Mouse (Mus musculus) liver, embryonic 14.5 days (tissue): ENCODE results near the gene March5. TPM values are rescaled to one million over a fixed set of nuclear protein-coding genes. Genes with fewer than 3 reads are reported as not detected.

Source experiments
- ATAC-seq: fragments of 200-750 bp; cut with Nextera tagmentation; 2 replicates; pipeline ENCODE4 v1.8.0; 2017; ENCODE audit warnings: moderate number of reproducible peaks, mild to moderate bottlenecking, moderate library complexity; ENCODE audit not compliant: insufficient read depth
- DNase-seq, 3 experiments: peaks; one replicate each; pipeline ENCODE4 v3.0.0-alpha.2; 2012 to 2013; ENCODE audit warnings: low read depth in 3 of 3, low spot score in 3 of 3
- H3K27ac ChIP-seq: fragments of 300-500 bp; sonication (generic); 2 replicates; pipeline ENCODE4 v1.5.1; 2014; ENCODE audit warnings: moderate library complexity, mild to moderate bottlenecking, control low read depth, inconsistent platforms
- H3K27me3 ChIP-seq: fragments of 300-500 bp; sonication (generic); 2 replicates; pipeline ENCODE4 v1.6.1; 2014; ENCODE audit warnings: mild to moderate bottlenecking, low read length, moderate library complexity; ENCODE audit not compliant: control insufficient read depth, insufficient read depth
- H3K36me3 ChIP-seq: fragments of 300-500 bp; sonication (generic); replicated peaks from 2 replicates; pipeline ENCODE4 v1.6.1; 2014; ENCODE audit warnings: low read depth; ENCODE audit not compliant: control insufficient read depth, insufficient read depth
- H3K4me1 ChIP-seq, 2 experiments: fragments of 200-500 bp in 1 of 2; fragments of 300-500 bp in 1 of 2; sonication (generic) in 1 of 2; replicated peaks; 2 replicates each; pipeline ENCODE4 v1.6.1; 2012 to 2014; ENCODE audit warnings: antibody characterized with exemption in 1 of 2, inconsistent platforms in 1 of 2, low read length in 1 of 2; ENCODE audit not compliant: control insufficient read depth in 2 of 2, insufficient read depth in 2 of 2
- H3K4me2 ChIP-seq: fragments of 300-500 bp; sonication (generic); 2 replicates; pipeline ENCODE4 v1.6.1; 2014; ENCODE audit warnings: low read depth, mild to moderate bottlenecking, control low read depth, moderate library complexity
- H3K4me3 ChIP-seq, 2 experiments: fragments of 200-500 bp in 1 of 2; fragments of 300-500 bp in 1 of 2; sonication (generic) in 1 of 2; 2 replicates each; pipeline ENCODE4 v1.5.1; 2012 to 2014; ENCODE audit warnings: low read depth in 2 of 2, low read length in 2 of 2, mild to moderate bottlenecking in 2 of 2, control low read depth in 1 of 2, inconsistent platforms in 1 of 2, moderate library complexity in 1 of 2; ENCODE audit not compliant: insufficient read depth in 1 of 2
- H3K9ac ChIP-seq: fragments of 300-500 bp; sonication (generic); replicated peaks from 2 replicates; pipeline ENCODE4 v1.6.1; 2014; ENCODE audit warnings: mild to moderate bottlenecking, control low read depth, moderate library complexity
- H3K9me3 ChIP-seq: fragments of 300-500 bp; sonication (generic); 2 replicates; pipeline ENCODE4 v1.6.1; 2016; ENCODE audit warnings: low read length, mixed read lengths; ENCODE audit not compliant: control insufficient read depth
- CTCF ChIP-seq: IDR thresholded peaks from 2 replicates; pipeline ENCODE4 v1.5.1; 2016; ENCODE audit warnings: antibody characterized with exemption, low read depth, control low read depth
- EP300 ChIP-seq: IDR thresholded peaks from 2 replicates; pipeline ENCODE4 v1.6.1; 2016; ENCODE audit warnings: antibody characterized with exemption, low read depth
- WGBS: fragments of 180-500 bp; shearing (Covaris S2); extraction: QIAGEN DNeasy Blood & Tissue Kit; methylation state at CpG from one replicate; pipeline ENCODE4 v1.1.7; 2014; ENCODE audit not compliant: insufficient replicate concordance; 5-methylcytosine and 5-hydroxymethylcytosine counted together
- polyA plus RNA-seq, 2 experiments: library from polyadenylated mRNA; depleted of rRNA in 1 of 2; stranded (reverse) in 1 of 2; unstranded in 1 of 2; fragments of >200 nt; fragmentation: Nextera tagmentation in 1 of 2; extraction: Ambion mirVana in 1 of 2; gene quantifications; 2 replicates each; pipeline versions ENCODE4 v1.2.1 to v1.2.3; 2012 to 2014

Gene March5
- polyA plus RNA-seq (2012; rRNA removed) (40.9 and 69.6 TPM in 2 replicates), polyA plus RNA-seq (2014; fragmentation: Nextera tagmentation; extraction: Ambion mirVana) (145 and 153 TPM in 2 replicates)

DNA sequence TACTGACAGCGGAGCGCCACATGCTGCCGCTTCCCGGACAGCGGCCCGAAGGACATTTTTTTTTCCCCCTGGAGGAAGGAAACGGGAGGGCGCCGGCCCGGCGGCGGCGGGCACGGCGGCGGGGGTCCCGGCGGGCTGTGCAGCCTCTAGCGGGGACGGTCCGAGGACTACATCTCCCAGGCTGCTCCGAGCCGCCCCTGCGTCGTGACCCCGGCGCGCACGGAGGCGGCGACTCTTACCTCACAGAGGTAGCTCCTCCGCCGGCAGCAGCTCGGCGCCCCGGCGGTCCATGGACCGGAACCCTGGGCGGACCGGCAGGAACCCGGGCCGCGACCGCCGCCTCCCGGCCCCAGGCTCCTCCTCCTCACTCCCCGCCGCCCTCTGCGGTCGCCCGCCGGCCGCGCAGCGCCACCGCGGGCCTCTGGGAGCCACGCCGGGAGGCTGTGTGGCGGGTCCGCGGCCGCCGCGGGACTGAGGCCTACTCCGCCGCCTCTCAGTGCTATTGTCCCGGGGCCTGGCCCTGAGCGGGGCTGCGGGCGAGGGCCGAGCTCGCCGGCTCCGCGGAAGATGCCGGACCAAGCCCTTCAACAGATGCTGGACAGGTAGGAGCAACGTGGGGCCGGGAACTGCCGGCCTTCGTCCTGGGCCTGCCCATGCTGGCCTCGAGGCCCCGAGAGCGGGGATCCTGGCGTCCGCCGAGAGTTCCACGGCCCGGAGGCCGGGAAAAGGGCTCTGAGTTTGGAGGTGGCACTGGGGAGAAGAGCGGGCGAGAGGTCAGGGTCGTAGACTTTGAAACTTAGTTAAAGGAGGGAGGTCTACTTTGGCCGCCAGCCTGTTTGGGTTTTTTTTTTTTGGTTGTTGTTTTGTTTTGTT, at the start of gene March5:
Gene March5 (plus strand): TSS at position 241 of the 873 bp plus-strand sequence.
- under 1% methylated on average over 86 of the region's 94 CpGs for WGBS
- peaks cover 27% of the 10 kb centered on the region for H3K36me3 ChIP-seq
- DNase-seq = peak; percentile 66 to 72 (median 66)
- peak within 1 kb of the TSS; percentile 99 to 100 for H3K4me3 ChIP-seq
- H3K9ac ChIP-seq = peak within 1 kb of the TSS; percentile 100
- no peaks in the 10 kb centered on the region for H3K27me3 ChIP-seq
- TF ChIP-seq CTCF (no peak), EP300 (no peak)
- H3K4me1 ChIP-seq = peaks cover 36 to 40% of the 10 kb centered on the region in 2 experiments
- H3K9me3 ChIP-seq = no peaks in the 10 kb centered on the region
- ATAC-seq = peak; percentile 90
- peak within 1 kb of the TSS; percentile 88 for H3K4me2 ChIP-seq
- peak within 1 kb of the TSS; percentile 89 for H3K27ac ChIP-seq

DNA sequence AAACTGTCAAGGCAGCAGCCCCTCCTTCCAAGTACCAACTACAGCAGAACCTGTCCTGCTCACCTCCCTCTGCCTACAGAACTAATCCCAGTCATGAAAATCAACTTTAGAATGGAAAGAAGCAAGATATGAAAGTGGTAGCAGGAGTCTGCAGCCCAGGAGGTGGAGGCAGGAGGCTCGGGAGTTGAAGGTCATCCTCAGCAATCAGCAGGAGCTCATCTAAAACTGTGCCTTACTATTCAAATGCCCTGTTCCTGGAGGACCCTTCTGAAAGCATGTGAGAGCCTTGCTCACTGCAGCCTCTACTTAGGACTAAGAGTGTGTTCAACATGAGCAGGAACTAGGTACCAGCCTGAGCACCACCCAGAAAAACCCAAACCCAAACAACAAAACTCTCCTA, 35.2 kb upstream of the March5 start:
- no peaks in the 10 kb centered on the region; the same call in 1 of the 2 replicates for H3K36me3 ChIP-seq
- peaks cover 52% of the 10 kb centered on the region for H3K27me3 ChIP-seq
- no peaks in the 10 kb centered on the region for H3K9me3 ChIP-seq
- no peak overlapping the region for H3K4me3 ChIP-seq
- TF ChIP-seq EP300 (no peak), CTCF (no peak)
- H3K9ac ChIP-seq = no peak overlapping the region
- 65% methylated on average over 1 of the region's 1 CpGs for WGBS
- H3K4me1 ChIP-seq = peaks cover 2 to 5% of the 10 kb centered on the region in 2 experiments; a peak in 3 of 4 replicates
- ATAC-seq (no peak), DNase-seq (no peak)
- H3K4me2 ChIP-seq = peak overlapping the region; percentile 86; the same call in 1 of the 2 replicates
- no peak overlapping the region for H3K27ac ChIP-seq

DNA sequence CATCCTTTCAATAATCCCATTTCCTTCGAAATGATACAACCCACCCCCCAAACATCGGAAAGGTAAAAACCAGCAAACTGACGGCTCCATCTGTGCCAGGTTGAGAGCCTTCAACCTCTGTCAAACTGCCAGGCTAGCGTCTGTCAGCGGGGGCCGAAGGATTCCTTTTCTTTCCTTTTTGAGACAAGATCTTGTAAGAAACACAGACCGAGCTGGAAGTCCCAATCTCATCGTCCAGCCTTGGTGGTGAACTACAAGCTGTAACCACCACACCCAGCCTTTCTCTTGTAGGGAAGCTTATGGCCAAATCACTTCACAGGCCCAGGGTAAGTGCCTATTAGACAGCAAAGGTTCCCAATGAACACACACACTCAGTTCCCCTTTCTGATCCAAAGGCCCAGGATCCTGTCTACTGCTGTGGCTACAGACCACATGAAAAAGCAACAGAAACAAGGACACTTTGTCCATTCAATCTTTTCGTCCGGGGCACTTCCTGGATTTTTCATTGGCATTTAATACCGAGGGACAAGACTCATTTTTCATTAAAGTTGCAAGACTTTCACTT, 34.7 kb upstream of the March5 start:
- Histone ChIP-seq H3K36me3 (no peaks in the 10 kb centered on the region; the same call in 1 of the 2 replicates), H3K9ac (no peak overlapping the region), H3K27me3 (peaks cover 54% of the 10 kb centered on the region), H3K9me3 (no peaks in the 10 kb centered on the region), H3K27ac (no peak overlapping the region), H3K4me1 (peaks cover 3 to 6% of the 10 kb centered on the region in 2 experiments; a peak in 3 of 4 replicates), H3K4me3 (no peak overlapping the region), H3K4me2 (peak overlapping the region; percentile 86)
- 69% methylated on average over 11 of the region's 11 CpGs for WGBS
- DNase-seq (no peak), ATAC-seq (no peak)
- no peak for TF ChIP-seq CTCF
- no peak for TF ChIP-seq EP300

DNA sequence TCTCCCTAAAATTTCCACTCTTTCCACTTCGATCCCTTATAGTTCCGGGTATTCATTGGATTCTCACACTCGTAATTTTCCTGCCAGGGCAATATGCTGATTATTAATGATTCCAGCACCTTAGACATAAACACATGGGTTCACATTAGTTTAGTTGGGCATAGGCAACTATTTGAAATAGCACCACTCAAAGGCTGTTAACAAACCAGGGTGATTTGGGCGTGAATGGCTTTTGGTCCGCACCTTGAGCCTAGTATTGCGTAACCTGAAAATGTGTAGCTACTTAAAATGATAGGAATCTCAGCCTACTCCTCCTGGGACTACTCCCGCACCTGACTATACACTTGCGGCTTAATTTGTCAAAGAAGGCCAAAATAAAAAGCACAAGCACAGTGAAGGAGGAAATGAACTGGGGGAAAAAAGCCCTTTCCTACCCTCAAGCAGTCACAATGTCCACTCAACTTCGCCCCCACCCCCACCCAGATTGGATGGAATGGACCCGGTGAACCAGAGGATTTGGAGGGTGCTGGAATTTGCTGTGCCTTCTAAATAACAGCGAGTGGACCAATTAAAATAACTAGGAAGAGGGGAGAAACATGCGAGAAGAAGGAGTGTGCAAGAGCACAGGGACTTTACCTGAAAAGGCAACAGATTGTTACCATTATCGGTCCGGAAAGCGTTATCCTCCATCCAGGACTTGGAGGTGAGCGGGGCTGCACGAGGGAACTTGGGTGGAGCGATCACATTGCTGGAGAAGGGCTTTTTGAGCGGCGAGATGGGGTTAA, 33.8 kb upstream of the March5 start:
- TF ChIP-seq CTCF (no peak), EP300 (no peak)
- no peak for ATAC-seq
- Histone ChIP-seq H3K4me3 (peak overlapping the region; percentile 58 to 64), H3K4me2 (peak overlapping the region; percentile 86), H3K4me1 (peaks cover 8 to 10% of the 10 kb centered on the region in 2 experiments), H3K9ac (peak overlapping the region; percentile 28; the same call in 1 of the 2 replicates), H3K27ac (no peak overlapping the region), H3K9me3 (no peaks in the 10 kb centered on the region), H3K36me3 (no peaks in the 10 kb centered on the region; the same call in 1 of the 2 replicates), H3K27me3 (peaks cover 54% of the 10 kb centered on the region)
- no peak for DNase-seq
- WGBS = 38% methylated on average over 20 of the region's 20 CpGs
